Mouse (Mus musculus): ENCODE results near the gene Lrrc27. TPM values are rescaled to one million over a fixed set of nuclear protein-coding genes. Genes with fewer than 3 reads are reported as not detected.

The Lrrc27 gene
- polyA plus RNA-seq, 1 experiment from 2014 or later, result 4.1 TPM

- 77% methylated on average over 12 of the region's 12 CpGs for WGBS
- DNase-seq (ENCODE audit: low spot score), result no peak
- H3K27ac ChIP-seq, result no peak overlapping the region
Observed at GRCm38 (mm10) chr7:139230241-139230640, 17.5 kb downstream of the Lrrc27 start.

GRCm38 (mm10) chr7:139233714-139234113 lies 20.9 kb downstream of the Lrrc27 start:
- DNase-seq (ENCODE audit: low spot score), result peak; percentile 79
- Histone ChIP-seq H3K36me3 (no peaks in the 10 kb centered on the region), H3K27ac (peak overlapping the region; percentile 76), H3K27me3 (ENCODE audit: insufficient read depth, poor library complexity, severe bottlenecking) (peaks cover 14% of the 10 kb centered on the region), H3K4me3 (no peak overlapping the region), H3K9me3 (no peaks in the 10 kb centered on the region), H3K4me1 (replicated peaks) (peaks cover 35% of the 10 kb centered on the region)
- WGBS, result 3% methylated on average over 7 of the region's 7 CpGs

More at GRCm38 (mm10) chr7:139230241-139230640, 17.5 kb downstream of the Lrrc27 start:
- no peaks in the 10 kb centered on the region for H3K9me3 ChIP-seq
- no peaks in the 10 kb centered on the region for H3K36me3 ChIP-seq
- 0 out of 2 replicates have a peak, but pooled peaks cover 3% of the 10 kb centered on the region for H3K27me3 ChIP-seq (ENCODE audit: insufficient read depth, poor library complexity, severe bottlenecking)
- H3K4me1 ChIP-seq (replicated peaks), result peaks cover 35% of the 10 kb centered on the region
- no peak overlapping the region for H3K4me3 ChIP-seq

GRCm38 (mm10) chr7:139234426-139235188 lies 21.8 kb downstream of the Lrrc27 start:
- 7% methylated on average over 18 of the region's 18 CpGs for WGBS
- DNase-seq (ENCODE audit: low spot score), result peak; percentile 72
- peak overlapping the region; percentile 53; the same call in 1 of the 2 replicates for H3K27ac ChIP-seq

GRCm38 (mm10) chr7:139235651-139236358 lies 23.0 kb downstream of the Lrrc27 start:
- Histone ChIP-seq H3K4me1 (replicated peaks) (peaks cover 22% of the 10 kb centered on the region), H3K27ac (no peak overlapping the region), H3K9me3 (no peaks in the 10 kb centered on the region), H3K36me3 (no peaks in the 10 kb centered on the region), H3K27me3 (ENCODE audit: insufficient read depth, poor library complexity, severe bottlenecking) (peaks cover 19% of the 10 kb centered on the region), H3K4me3 (no peak overlapping the region)
- 80% methylated on average over 12 of the region's 12 CpGs for WGBS
- no peak for DNase-seq (ENCODE audit: low spot score)

More at GRCm38 (mm10) chr7:139234426-139235188, 21.8 kb downstream of the Lrrc27 start:
- no peaks in the 10 kb centered on the region for H3K36me3 ChIP-seq
- no peak overlapping the region for H3K4me3 ChIP-seq
- peaks cover 14% of the 10 kb centered on the region for H3K27me3 ChIP-seq (ENCODE audit: insufficient read depth, poor library complexity, severe bottlenecking)
- peaks cover 31% of the 10 kb centered on the region for H3K4me1 ChIP-seq (replicated peaks)
- no peaks in the 10 kb centered on the region for H3K9me3 ChIP-seq

GRCm38 (mm10) chr7:139239432-139239831 lies 26.6 kb downstream of the Lrrc27 start:
- Histone ChIP-seq H3K27me3 (ENCODE audit: insufficient read depth, poor library complexity, severe bottlenecking) (peaks cover 34% of the 10 kb centered on the region), H3K27ac (no peak overlapping the region)
- 84% methylated on average over 3 of the region's 3 CpGs for WGBS

GRCm38 (mm10) chr7:139246086-139246485 lies 33.3 kb downstream of the Lrrc27 start:
- H3K9me3 ChIP-seq, result no peaks in the 10 kb centered on the region
- no peak overlapping the region for H3K27ac ChIP-seq
- 74% methylated on average over 5 of the region's 5 CpGs for WGBS
- H3K4me1 ChIP-seq (replicated peaks), result peaks cover 41% of the 10 kb centered on the region
- no peak overlapping the region for H3K4me3 ChIP-seq
- H3K27me3 ChIP-seq (ENCODE audit: insufficient read depth, poor library complexity, severe bottlenecking), result peaks cover 77% of the 10 kb centered on the region
- DNase-seq (ENCODE audit: low spot score), result no peak
- no peaks in the 10 kb centered on the region for H3K36me3 ChIP-seq

More at GRCm38 (mm10) chr7:139239432-139239831, 26.6 kb downstream of the Lrrc27 start:
- DNase-seq (ENCODE audit: low spot score), result no peak
- no peak overlapping the region for H3K4me3 ChIP-seq
- peaks cover 8% of the 10 kb centered on the region for H3K4me1 ChIP-seq (replicated peaks)
- no peaks in the 10 kb centered on the region for H3K36me3 ChIP-seq
- H3K9me3 ChIP-seq, result no peaks in the 10 kb centered on the region

GRCm38 (mm10) chr7:139246931-139247880 lies 34.4 kb downstream of the Lrrc27 start:
- 2% methylated on average over 38 of the region's 38 CpGs for WGBS
- Histone ChIP-seq H3K9me3 (no peaks in the 10 kb centered on the region), H3K27me3 (ENCODE audit: insufficient read depth, poor library complexity, severe bottlenecking) (peaks cover 82% of the 10 kb centered on the region), H3K4me3 (peak overlapping the region; percentile 76), H3K27ac (peak overlapping the region; percentile 91), H3K36me3 (no peaks in the 10 kb centered on the region), H3K4me1 (replicated peaks) (peaks cover 46% of the 10 kb centered on the region)
- peak; percentile 50 for DNase-seq (ENCODE audit: low spot score)

GRCm38 (mm10) chr7:139247881-139248614 lies 35.3 kb downstream of the Lrrc27 start, which contains the start of gene Pwwp2b:
Pwwp2b (plus strand) TSS chr7:139248482.
- no peaks in the 10 kb centered on the region for H3K36me3 ChIP-seq
- H3K27me3 ChIP-seq (ENCODE audit: insufficient read depth, poor library complexity, severe bottlenecking), result peaks cover 77% of the 10 kb centered on the region
- under 1% methylated on average over 72 of the region's 72 CpGs for WGBS
- H3K4me3 ChIP-seq, result peak within 1 kb of the TSS; percentile 76
- peaks cover 52% of the 10 kb centered on the region for H3K4me1 ChIP-seq (replicated peaks)
- peak within 1 kb of the TSS; percentile 91 for H3K27ac ChIP-seq
- DNase-seq (ENCODE audit: low spot score), result peak; percentile 76
- H3K9me3 ChIP-seq, result no peaks in the 10 kb centered on the region

GRCm38 (mm10) chr7:139248615-139249405 lies 36.0 kb downstream of the Lrrc27 start:
- Histone ChIP-seq H3K27ac (peak overlapping the region; percentile 91), H3K27me3 (ENCODE audit: insufficient read depth, poor library complexity, severe bottlenecking) (peaks cover 83% of the 10 kb centered on the region), H3K4me1 (replicated peaks) (peaks cover 57% of the 10 kb centered on the region), H3K4me3 (peak overlapping the region; percentile 76), H3K9me3 (no peaks in the 10 kb centered on the region), H3K36me3 (no peaks in the 10 kb centered on the region)
- WGBS, result 1% methylated on average over 45 of the region's 45 CpGs
- no peak for DNase-seq (ENCODE audit: low spot score)

GRCm38 (mm10) chr7:139249406-139250210 lies 36.8 kb downstream of the Lrrc27 start:
- 43% methylated on average over 7 of the region's 7 CpGs for WGBS
- peaks cover 57% of the 10 kb centered on the region for H3K4me1 ChIP-seq (replicated peaks)
- H3K4me3 ChIP-seq, result peak overlapping the region; percentile 76
- DNase-seq (ENCODE audit: low spot score), result no peak
- peak overlapping the region; percentile 91 for H3K27ac ChIP-seq
- H3K9me3 ChIP-seq, result no peaks in the 10 kb centered on the region
- peaks cover under 1% of the 10 kb centered on the region; the same call in 1 of the 2 replicates for H3K36me3 ChIP-seq
- H3K27me3 ChIP-seq (ENCODE audit: insufficient read depth, poor library complexity, severe bottlenecking), result peaks cover 77% of the 10 kb centered on the region
